Mouse (Mus musculus) MN1 (cell line): ENCODE results near the gene Krt24.
A peak's percentile ranks its signal among the peaks of the same experiment; 100 is the strongest.
"Not testable (repeated sequence)": the region's sequence is repeated elsewhere in the genome, so short reads cannot be mapped to it uniquely, and the experiment has no call there.

Experiments
- DNase-seq: peaks from one replicate; pipeline ENCODE4 v3.0.0-alpha.2; 2016; ENCODE audit warnings: low spot score

The Krt24 gene

DNA sequence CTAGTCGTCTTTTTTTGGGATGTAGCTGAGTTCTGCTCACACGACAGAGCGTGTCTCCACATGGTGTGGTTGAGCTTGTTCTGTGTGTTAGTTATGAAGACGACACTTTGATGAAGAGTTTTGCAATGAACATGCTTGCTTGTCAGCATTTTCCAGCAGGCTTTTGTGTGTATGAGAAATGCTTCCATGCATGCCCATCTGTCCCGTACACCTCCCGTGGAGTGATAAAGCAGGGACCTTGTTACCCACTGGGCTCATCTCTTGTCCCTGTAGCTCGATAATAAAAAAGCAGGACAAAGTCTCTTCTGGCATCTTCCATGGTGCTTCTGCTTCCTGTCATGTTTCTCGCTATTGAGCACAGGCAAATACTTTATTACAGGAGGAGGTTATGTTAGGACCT lies 32.4 kb downstream of the Krt24 start:
- no peak for DNase-seq

DNA sequence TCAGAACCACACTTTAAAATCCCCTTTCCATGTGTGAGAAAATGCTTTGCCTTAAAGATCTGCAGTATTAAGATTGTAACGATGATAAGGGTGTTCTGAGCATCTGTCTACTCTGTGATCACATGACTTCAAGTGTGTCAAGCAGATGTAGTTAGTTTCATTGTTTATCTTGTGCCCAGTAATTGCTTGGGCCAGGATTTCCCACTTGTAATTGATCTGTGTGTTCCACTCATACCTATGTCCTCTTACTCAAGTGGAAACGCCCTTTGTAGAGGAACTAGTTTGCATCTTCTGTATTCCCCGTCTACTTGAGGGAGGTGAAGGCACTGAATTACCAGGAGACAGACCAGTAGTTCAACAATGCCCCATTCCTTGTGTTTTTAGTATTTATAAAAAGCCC lies 34.4 kb downstream of the Krt24 start:
- no peak for DNase-seq

DNA sequence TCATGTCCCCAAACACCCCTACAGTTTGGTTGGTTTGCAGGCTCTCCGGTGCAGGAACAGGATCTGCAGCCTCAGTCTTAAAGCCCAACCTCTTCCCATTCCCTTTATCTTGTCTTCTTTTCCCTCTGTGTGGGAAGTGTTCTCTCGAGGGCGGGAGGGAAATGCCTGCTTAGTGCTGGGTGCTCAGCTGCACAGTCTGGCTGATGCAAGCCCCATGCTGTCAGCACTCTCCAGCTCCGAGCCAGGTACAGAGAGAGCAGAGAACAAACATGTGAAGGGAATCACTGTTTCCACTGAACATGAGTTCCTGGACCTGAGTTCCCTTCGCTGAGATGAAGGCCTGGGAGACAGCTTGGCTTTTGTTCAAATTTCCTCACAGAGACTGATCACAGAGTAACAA lies 34.8 kb downstream of the Krt24 start:
- no peak for DNase-seq

DNA sequence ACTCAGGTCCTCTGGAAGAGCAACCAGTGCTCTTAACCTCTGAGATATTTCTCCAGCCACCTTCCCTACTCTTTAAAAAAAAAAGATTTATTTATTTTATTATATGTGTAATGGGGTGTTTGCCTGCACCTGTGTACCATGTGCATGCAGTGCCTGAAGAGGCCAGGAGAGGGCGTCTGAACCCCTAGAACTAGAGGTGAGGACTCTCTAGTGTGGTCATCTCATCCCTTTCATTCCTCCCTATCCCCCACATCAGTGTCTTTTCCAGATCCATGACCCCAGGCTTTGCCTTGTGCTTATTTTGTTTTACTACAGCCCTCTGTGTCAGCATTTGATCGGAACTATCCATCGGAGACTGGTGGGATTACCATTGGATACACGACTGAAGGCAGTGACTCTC lies 35.9 kb downstream of the Krt24 start:
- no peak for DNase-seq

DNA sequence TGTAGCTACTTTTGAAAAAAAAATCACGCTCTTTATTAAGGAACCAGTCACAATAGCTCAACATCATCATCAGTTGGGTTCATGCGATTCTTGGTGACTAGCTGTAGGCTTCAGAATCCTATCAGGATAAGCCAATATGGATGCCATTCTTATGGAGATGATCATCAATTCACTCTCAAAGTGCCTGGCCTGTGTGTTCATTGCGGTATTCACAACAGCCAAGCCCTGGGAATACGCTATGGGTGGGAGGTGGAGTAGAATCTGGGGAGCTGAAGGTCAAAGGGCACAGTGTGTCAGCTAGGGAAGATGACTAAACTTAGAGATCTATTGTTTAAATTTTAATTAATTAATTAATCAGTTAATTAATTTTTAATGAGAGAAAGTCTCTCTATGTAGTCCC lies 37.1 kb downstream of the Krt24 start:
- no peak for DNase-seq

DNA sequence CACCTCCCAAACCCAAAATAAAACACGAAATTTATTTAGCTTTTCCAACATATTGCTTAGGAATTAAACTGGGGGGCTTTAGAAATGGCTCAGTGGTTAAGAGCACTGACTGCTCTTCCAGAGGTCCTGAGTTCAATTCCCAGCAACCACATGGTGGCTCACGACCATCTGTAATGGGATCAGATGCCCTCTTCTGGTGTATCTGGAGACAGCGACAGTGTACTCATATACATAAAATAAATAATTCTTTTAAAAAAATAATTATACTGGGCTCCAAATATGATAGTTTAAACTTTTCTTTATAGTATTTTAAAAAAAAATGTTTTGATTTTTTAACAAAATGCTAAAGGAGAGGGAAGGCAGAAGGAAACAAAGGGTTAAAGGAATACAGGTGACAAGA lies 40.5 kb downstream of the Krt24 start:
- not testable (repeated sequence) for DNase-seq

DNA sequence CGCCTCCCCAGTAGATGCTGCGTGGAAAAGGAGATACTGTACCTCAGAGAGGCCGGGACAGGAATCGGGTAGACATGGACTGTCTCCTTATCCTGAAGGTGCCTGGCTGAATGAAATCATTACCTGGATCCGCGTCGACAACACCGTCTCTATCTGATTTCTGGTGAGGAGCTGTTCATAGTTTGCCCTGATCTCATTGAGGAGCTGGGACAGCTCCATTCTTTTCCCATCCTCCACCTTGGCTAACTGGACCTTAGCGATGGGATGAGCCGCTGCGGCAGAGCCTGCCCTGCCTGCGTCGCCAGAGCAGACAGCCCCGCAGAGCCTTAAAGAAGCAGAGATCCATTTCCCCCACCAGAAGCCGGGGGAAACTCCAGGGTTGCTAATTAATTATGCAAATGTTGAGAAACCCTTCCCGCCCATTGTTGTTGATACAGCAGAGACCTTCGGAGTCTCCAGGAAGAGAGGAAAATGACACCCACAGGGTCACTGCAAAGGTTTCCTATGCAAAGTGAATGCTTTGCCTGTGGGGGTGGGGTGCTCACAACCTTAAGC lies 41.2 kb downstream of the Krt24 start, which contains the start of gene Krt222:
TSS of gene Krt222 (minus strand) at position 266 of the 555 bp plus-strand sequence.
- DNase-seq = no peak

DNA sequence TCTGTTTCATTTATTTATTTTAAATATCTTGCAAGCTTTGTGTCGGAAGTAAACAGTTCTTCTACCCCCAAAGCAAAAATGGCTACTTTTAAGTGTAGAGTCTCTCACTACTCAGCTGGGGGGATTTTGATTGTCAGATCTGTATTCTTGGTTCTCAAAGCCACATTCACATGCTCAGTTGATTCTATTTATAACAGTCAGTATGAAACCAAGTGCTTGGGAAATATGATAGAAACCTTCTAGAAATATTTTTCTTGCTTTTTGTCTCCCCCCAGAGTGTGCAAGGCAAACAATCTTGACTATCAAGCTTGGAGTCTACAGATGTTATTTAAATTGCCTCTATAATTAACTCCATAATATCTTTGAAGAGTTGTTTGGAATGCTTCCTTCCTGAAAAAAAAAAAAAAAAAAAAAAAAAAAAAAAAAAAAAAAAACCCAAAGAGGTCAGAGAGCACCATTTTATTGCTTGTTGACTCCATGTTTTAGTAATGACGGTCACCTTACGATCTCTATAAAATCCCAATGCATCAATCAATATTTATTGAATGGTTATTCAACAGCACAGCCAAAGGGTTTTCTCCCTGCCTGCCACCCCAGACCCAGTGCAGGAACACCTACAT lies 41.8 kb downstream of the Krt24 start:
- DNase-seq = no peak

DNA sequence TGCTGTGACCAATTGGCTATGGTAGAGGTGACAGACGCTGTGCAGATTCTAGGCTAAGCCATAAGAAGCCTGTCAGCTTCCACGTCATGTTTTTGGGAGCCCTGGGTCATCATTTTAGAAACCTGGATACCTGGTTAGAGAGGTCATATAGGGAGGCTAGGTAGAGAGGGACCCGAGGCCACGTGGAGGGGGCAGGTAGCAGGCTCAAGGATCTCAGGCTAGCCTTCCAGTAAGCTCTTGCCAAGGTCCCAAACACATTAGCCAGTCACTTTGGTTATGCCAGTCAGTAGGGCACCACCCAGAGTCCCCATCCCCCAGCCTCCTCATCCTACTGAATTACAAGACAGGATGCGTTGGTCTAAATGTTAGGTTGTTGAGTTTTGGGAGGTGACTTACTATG lies 43.0 kb downstream of the Krt24 start:
- no peak for DNase-seq

DNA sequence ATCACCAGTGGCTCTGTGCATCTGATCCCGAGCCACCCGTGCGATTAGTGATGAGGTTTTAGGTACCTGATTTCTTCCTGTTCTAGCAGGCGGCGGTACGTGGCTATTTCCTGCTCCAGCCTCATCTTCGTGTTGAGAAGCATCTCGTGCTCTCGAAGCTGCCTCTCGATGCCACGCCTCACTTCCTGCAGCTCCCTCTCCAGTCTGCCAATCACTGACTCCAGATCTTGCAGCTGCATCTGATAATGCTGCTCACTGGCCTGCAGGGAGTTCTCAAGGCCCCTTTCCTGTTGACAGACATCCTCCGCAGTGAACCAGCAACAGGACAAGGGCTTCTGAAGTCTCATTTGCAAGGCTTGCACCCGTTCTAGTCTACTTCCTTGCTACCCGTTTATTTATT lies 46.6 kb downstream of the Krt24 start:
- DNase-seq = peak; percentile 67

DNA sequence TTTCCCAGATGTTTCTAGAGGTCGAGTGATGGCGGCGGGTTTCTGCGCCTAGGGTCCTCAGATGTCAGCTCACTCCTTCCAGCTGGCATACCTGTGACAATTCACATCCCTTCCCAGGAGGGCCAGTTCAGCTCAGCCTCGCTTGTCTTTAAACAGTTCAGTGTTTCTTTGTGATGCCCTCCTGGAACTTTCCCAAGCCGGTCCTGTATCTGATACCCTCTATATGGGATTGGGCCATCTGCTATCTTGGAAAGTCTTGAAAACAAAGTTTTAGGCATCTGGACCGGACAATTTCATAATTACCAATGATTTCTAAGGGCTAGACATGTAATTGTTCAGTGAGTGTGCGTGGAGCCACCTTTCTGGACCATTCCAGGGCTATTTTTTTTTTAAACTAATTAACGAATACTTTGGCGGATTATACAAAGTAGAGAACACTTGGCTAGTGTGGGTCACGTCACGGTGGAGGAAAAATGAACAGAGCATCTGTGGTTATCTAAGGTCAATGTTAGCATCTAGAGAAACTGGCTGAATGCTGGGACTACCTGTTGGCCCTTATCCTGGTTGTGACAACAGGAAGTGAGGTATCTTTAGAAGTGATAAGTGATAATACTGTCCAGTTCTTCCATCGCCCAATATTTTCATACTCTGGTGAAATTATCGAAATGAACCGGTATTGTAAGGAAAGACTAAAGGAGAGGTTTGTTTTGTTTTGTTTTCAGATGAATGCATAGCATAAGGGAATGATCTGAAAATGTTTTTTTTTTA lies 53.8 kb downstream of the Krt24 start:
- no peak for DNase-seq

DNA sequence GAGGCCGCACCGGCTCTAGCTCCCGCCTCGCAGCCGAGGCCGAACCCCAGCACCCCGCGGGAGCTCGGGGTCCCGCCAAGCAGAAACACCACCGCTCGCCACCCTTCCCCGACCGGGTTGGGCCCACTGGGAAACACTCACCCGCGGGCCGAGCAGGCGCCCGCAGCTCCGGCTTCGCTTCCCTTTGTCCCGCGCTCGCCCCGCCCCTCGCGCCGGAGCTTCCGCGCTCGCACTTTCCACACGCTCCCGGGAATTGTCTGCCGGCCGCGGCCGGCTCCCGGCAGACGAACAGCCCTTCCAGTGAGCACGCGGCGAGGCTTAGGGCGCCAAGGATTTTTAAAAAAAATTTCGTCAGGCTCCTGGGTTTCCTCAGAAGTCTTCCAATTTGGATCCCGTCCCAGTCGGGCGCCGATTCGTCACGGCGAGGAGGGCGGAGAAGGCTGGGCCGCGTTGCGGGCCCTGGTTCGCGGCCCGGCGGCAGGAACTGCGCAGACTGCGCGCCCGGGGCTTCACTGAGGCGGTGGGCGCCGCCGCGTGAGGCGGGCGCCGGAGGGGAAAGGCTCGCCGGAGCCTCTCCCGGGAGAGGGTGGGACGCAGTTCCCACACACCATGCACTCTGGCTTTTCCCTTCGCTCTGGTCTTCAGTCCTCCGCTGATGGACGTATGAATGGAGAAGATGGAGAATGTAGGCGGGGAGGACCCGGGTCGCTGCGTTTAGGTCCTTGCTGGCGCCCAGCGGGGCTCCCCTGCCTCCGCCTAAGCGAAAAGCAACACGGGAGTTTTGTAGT lies 54.6 kb downstream of the Krt24 start, which contains the start of gene Smarce1:
TSS of gene Smarce1 (minus strand) at position 757 of the 788 bp plus-strand sequence.
- peak; percentile 86 for DNase-seq
